Mouse (Mus musculus): ENCODE measurements around the gene Kcng1. TPM values are rescaled to one million over a fixed set of nuclear protein-coding genes. Genes with fewer than 3 reads are reported as not detected.

The Kcng1 gene
- polyA plus RNA-seq (2014; fragmentation: Illumina TruSeq; extraction: RNeasy Lipid Tissue Mini Kit (QIAGEN cat#74804); ENCODE audit: low read depth, low replicate concordance), result not detected

DNA sequence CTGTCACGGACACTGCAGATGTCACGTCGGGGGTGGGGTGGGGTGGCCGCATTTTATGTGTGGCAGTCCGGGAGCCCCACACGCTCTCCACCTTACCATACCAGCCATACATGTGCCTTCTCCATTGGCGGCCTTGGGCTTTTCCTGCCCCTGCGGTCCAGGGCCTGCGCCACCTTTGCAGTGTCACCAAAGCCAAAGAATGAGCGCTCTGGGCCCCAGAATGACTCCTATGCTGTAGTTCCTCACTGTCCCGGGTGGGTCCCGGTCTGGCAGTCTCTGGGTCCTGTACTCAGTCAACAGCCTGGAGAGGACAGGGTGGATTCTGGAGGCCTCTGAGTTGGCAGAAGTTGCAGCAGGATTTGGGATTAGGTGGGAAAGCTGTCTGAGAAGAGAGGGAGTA lies at the start of gene Kcng1:
Kcng1 (minus strand) TSS at position 155 of the 400 bp plus-strand sequence.

DNA sequence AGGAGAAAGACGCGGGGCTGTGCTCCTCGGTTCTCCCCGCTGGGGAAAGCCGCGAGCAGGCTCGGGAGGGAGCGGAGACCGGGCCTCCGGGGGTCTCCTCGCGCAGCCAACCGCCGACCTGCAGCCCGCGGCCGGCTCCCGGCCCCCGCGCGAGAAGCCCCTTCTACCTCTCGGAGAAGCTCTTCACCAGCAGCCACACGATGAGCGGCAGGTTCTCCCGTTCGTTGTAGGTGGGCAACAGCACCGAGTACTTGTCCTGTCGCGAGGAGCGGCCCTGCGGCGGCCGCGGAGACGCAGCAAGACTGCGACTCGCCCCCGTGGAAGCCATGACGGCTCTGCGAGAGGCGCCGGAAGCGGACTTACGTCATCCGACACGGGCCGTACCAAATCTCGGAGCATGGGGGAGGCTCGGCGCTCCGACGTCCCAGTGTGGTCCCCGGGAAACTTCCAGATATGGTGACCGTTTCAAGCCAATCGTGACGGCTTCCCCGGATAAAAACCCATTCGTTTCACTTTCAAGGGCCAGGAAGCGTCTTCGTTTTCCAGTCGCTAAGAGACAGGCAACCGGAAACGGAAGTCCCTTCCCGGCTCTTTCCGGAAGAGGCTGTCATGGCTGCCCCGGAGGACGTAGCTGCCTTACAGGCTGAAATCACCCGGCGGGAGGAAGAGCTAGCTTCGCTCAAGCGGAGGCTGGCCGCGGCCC lies 51.4 kb downstream of the Kcng1 start, which contains the start of the genes Gm20716, Dpm1 and Mocs3:
Gm20716 (minus strand) TSS at position 339 of the 703 bp plus-strand sequence.
Dpm1 (minus strand) TSS at position 566 of the 703 bp plus-strand sequence.
Mocs3 (plus strand) TSS at position 597 of the 703 bp plus-strand sequence.

Other genes with a start within 250 kb of the Kcng1 start
- gene Pard6b, start 200.7 kb downstream of the Kcng1 start, polyA plus RNA-seq (2014; fragmentation: Illumina TruSeq; extraction: RNeasy Lipid Tissue Mini Kit (QIAGEN cat#74804); ENCODE audit: low read depth, low replicate concordance), result 2.4 TPM
- gene Adnp, start 74.6 kb downstream of the Kcng1 start, polyA plus RNA-seq (2014; fragmentation: Illumina TruSeq; extraction: RNeasy Lipid Tissue Mini Kit (QIAGEN cat#74804); ENCODE audit: low read depth, low replicate concordance), result 2.9 TPM
- gene Gm20716, start 51.4 kb downstream of the Kcng1 start, polyA plus RNA-seq (2014; fragmentation: Illumina TruSeq; extraction: RNeasy Lipid Tissue Mini Kit (QIAGEN cat#74804); ENCODE audit: low read depth, low replicate concordance), result 37.2 TPM
- 246 TPM for gene Dpm1, start 51.1 kb downstream of the Kcng1 start, polyA plus RNA-seq (2014; fragmentation: Illumina TruSeq; extraction: RNeasy Lipid Tissue Mini Kit (QIAGEN cat#74804); ENCODE audit: low read depth, low replicate concordance)
- gene Mocs3, start 51.1 kb downstream of the Kcng1 start, polyA plus RNA-seq (2014; fragmentation: Illumina TruSeq; extraction: RNeasy Lipid Tissue Mini Kit (QIAGEN cat#74804); ENCODE audit: low read depth, low replicate concordance), result 1.7 TPM

Data from liver, adult 10 weeks (tissue).